Mouse (Mus musculus): ENCODE measurements at regions not wholly inside any gene's neighbourhood (a gene's known extent, or its start where the extent isn't known, plus 50 kb on each side); places are given as distances from the start of the nearest gene placed in this dataset.

GRCm38 (mm10) chr10:43739181-43739580 lies 161.1 kb downstream of the Cd24a start:
- TF ChIP-seq ZC3H11A (IDR thresholded peaks at IDR 0.05; ENCODE audit: borderline replicate concordance, low read depth, low read length) (no peak), MAFK (IDR thresholded peaks at IDR 0.05; ENCODE audit: insufficient read depth, low read depth, low read length) (no peak), CHD2 (IDR thresholded peaks at IDR 0.05; ENCODE audit: low read depth, low read length) (no peak), ZNF384 (IDR thresholded peaks at IDR 0.05; ENCODE audit: low read depth, low read length) (no peak), HCFC1 (IDR thresholded peaks at IDR 0.05; ENCODE audit: borderline replicate concordance, insufficient read depth, low read length) (no peak)
- in situ Hi-C loops (cut with MboI; ENCODE audit: low sequenced_read_pairs in 2 of 2, unreplicated experiment in 2 of 2): no loop called here
- no peak overlapping the region for H3K27ac ChIP-seq (ENCODE audit: insufficient read depth, low read depth, low read length, poor library complexity, severe bottlenecking)

GRCm38 (mm10) chr10:43739718-43740117 lies 161.6 kb downstream of the Cd24a start:
- H3K4me3 ChIP-seq (ENCODE audit: insufficient read depth in 1 of 2, low read depth in 1 of 2, low read length in 2 of 2, poor library complexity in 1 of 2, severe bottlenecking in 1 of 2): no peak overlapping the region
- H3K9ac ChIP-seq (ENCODE audit: insufficient read depth, low read depth, low read length, poor library complexity, severe bottlenecking): no peak overlapping the region
- peaks cover 6 to 13% of the 10 kb centered on the region in 2 experiments; a peak in 2 of 4 replicates for H3K4me1 ChIP-seq (ENCODE audit: control insufficient read depth in 2 of 2, insufficient read depth in 2 of 2, low read length in 2 of 2, poor library complexity in 1 of 2)
- TF ChIP-seq MAFK (IDR thresholded peaks at IDR 0.05; ENCODE audit: insufficient read depth, low read depth, low read length): no peak
- no peaks in the 10 kb centered on the region for H3K36me3 ChIP-seq (ENCODE audit: control insufficient read depth, insufficient read depth, low read length, poor library complexity, severe bottlenecking)
- in situ Hi-C loops (cut with MboI; ENCODE audit: low sequenced_read_pairs in 2 of 2, unreplicated experiment in 2 of 2): no loop called here
- no peak for DNase-seq (ENCODE audit: low read depth, low spot score)
- no peaks in the 10 kb centered on the region for H3K9me3 ChIP-seq (ENCODE audit: control insufficient read depth, insufficient read depth, low read depth, low read length)
- H3K27ac ChIP-seq (ENCODE audit: insufficient read depth, low read depth, low read length, poor library complexity, severe bottlenecking): no peak overlapping the region

More at GRCm38 (mm10) chr10:43739181-43739580, 161.1 kb downstream of the Cd24a start:
- H3K9ac ChIP-seq (ENCODE audit: insufficient read depth, low read depth, low read length, poor library complexity, severe bottlenecking): no peak overlapping the region
- no peaks in the 10 kb centered on the region for H3K9me3 ChIP-seq (ENCODE audit: control insufficient read depth, insufficient read depth, low read depth, low read length)
- no peaks in the 10 kb centered on the region for H3K36me3 ChIP-seq (ENCODE audit: control insufficient read depth, insufficient read depth, low read length, poor library complexity, severe bottlenecking)
- H3K4me3 ChIP-seq (ENCODE audit: insufficient read depth in 1 of 2, low read depth in 1 of 2, low read length in 2 of 2, poor library complexity in 1 of 2, severe bottlenecking in 1 of 2): no peak overlapping the region
- DNase-seq (ENCODE audit: low read depth, low spot score): no peak
- peaks cover 6 to 13% of the 10 kb centered on the region in 2 experiments; a peak in 2 of 4 replicates for H3K4me1 ChIP-seq (ENCODE audit: control insufficient read depth in 2 of 2, insufficient read depth in 2 of 2, low read length in 2 of 2, poor library complexity in 1 of 2)

DNA sequence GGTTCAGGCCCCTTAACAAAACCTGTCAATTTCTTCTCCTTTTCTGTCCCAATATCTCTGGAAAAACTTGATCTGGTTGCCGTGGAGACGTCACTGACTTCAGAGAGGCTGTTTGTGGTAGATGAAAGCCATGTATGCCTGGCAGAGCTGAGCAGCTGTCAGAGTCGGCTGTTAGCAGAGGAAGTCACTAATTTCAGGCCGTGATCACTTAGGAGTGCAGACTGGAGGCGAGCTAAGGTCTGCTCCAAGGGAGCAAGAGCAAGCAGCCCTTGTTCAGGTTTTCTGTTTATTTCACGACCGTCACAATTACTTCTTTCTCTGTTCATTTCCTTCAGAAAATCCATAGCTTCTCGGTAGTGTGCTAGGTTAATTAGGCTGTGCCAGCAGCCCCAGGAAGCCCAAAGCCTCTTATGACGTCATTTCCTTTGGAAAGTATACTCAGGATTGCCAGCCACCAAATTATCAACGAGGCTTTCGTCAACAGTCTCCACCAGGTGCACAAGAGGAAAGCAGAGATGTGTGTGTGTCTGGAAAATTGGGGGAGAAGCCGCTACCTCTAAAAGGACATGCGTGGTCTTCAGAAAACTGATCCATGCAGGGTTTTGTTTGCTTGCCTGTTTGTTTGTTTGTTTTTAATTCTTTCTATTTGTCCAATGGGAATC lies 161.2 kb downstream of the Qrsl1 start:
- H3K9ac ChIP-seq (ENCODE audit: insufficient read depth, low read depth, low read length, poor library complexity, severe bottlenecking): no peak overlapping the region
- DNase-seq (ENCODE audit: low read depth, low spot score): no peak
- no peak overlapping the region for H3K27ac ChIP-seq (ENCODE audit: insufficient read depth, low read depth, low read length, poor library complexity, severe bottlenecking)
- no peak overlapping the region for H3K4me3 ChIP-seq (ENCODE audit: insufficient read depth in 1 of 2, low read depth in 1 of 2, low read length in 2 of 2, poor library complexity in 1 of 2, severe bottlenecking in 1 of 2)
- TF ChIP-seq ZC3H11A (IDR thresholded peaks at IDR 0.05; ENCODE audit: borderline replicate concordance, low read depth, low read length) (no peak), CHD2 (IDR thresholded peaks at IDR 0.05; ENCODE audit: low read depth, low read length) (no peak), HCFC1 (IDR thresholded peaks at IDR 0.05; ENCODE audit: borderline replicate concordance, insufficient read depth, low read length) (no peak), MAFK (IDR thresholded peaks at IDR 0.05; ENCODE audit: insufficient read depth, low read depth, low read length) (no peak), ZNF384 (IDR thresholded peaks at IDR 0.05; ENCODE audit: low read depth, low read length) (no peak)
- H3K9me3 ChIP-seq (ENCODE audit: control insufficient read depth, insufficient read depth, low read depth, low read length): no peaks in the 10 kb centered on the region
- no peaks in the 10 kb centered on the region for H3K36me3 ChIP-seq (ENCODE audit: control insufficient read depth, insufficient read depth, low read length, poor library complexity, severe bottlenecking)
- H3K4me1 ChIP-seq (ENCODE audit: control insufficient read depth in 2 of 2, insufficient read depth in 2 of 2, low read length in 2 of 2, poor library complexity in 1 of 2): peaks cover 6 to 13% of the 10 kb centered on the region in 2 experiments; a peak in 2 of 4 replicates
- in situ Hi-C loops (cut with MboI; ENCODE audit: low sequenced_read_pairs in 2 of 2, unreplicated experiment in 2 of 2): no loop called here

GRCm38 (mm10) chr10:43741361-43742084 lies 160.0 kb downstream of the Qrsl1 start:
- no peak for DNase-seq (ENCODE audit: low read depth, low spot score)
- no peak overlapping the region for H3K9ac ChIP-seq (ENCODE audit: insufficient read depth, low read depth, low read length, poor library complexity, severe bottlenecking)
- H3K9me3 ChIP-seq (ENCODE audit: control insufficient read depth, insufficient read depth, low read depth, low read length): no peaks in the 10 kb centered on the region
- peaks cover 6 to 13% of the 10 kb centered on the region in 2 experiments; a peak in 2 of 4 replicates for H3K4me1 ChIP-seq (ENCODE audit: control insufficient read depth in 2 of 2, insufficient read depth in 2 of 2, low read length in 2 of 2, poor library complexity in 1 of 2)
- in situ Hi-C loops (cut with MboI; ENCODE audit: low sequenced_read_pairs in 2 of 2, unreplicated experiment in 2 of 2): no loop called here
- TF ChIP-seq ZNF384 (IDR thresholded peaks at IDR 0.05; ENCODE audit: low read depth, low read length) (no peak), ZC3H11A (IDR thresholded peaks at IDR 0.05; ENCODE audit: borderline replicate concordance, low read depth, low read length) (no peak), CHD2 (IDR thresholded peaks at IDR 0.05; ENCODE audit: low read depth, low read length) (no peak), HCFC1 (IDR thresholded peaks at IDR 0.05; ENCODE audit: borderline replicate concordance, insufficient read depth, low read length) (no peak), MAFK (IDR thresholded peaks at IDR 0.05; ENCODE audit: insufficient read depth, low read depth, low read length) (no peak)
- no peak overlapping the region for H3K4me3 ChIP-seq (ENCODE audit: insufficient read depth in 1 of 2, low read depth in 1 of 2, low read length in 2 of 2, poor library complexity in 1 of 2, severe bottlenecking in 1 of 2)
- H3K27ac ChIP-seq (ENCODE audit: insufficient read depth, low read depth, low read length, poor library complexity, severe bottlenecking): no peak overlapping the region
- H3K36me3 ChIP-seq (ENCODE audit: control insufficient read depth, insufficient read depth, low read length, poor library complexity, severe bottlenecking): no peaks in the 10 kb centered on the region

Measured in ES-E14 (cell line).